Mouse (Mus musculus): ENCODE data around the gene Gas2. TPM values are rescaled to one million over a fixed set of nuclear protein-coding genes. Genes with fewer than 3 reads are reported as not detected.

Gas2 gene
- total RNA-seq, 2 experiments from 2014 or later, result 4.1 to 4.9 TPM

GRCm38 (mm10) chr7:51879136-51879723, 17.4 kb downstream of the Gas2 start:
- intact Hi-C loops (cut with DNase I), result loop anchor here (2.0 kb wide), 1 partner anchor 16 kb away; the partner anchor contains the start of genes Fancf and Gas2
- DNase-seq, result peak; percentile 36

DNA sequence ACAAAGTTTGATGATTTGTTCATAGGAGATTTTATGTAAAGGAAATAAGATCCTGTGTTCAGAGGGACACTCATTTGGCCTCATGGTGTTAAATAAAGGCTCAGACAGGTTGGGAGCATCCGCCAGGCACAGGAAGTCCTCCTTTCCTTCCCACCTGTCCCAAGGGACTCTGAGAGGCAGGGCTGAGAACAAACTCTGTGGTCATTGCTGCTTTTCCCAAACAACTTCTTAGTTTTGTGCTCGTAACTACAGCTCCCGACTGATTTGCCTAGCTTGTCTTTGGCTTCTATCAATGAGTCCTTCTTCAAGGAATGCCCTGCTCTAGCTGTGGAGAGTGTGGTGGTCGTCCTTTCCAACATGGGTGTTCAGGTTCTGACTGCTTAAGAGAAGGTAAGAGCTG, 18.3 kb downstream of the Gas2 start:
- intact Hi-C loops (cut with DNase I), result no loop called here
- peak; percentile 3 to 9 for DNase-seq

DNA sequence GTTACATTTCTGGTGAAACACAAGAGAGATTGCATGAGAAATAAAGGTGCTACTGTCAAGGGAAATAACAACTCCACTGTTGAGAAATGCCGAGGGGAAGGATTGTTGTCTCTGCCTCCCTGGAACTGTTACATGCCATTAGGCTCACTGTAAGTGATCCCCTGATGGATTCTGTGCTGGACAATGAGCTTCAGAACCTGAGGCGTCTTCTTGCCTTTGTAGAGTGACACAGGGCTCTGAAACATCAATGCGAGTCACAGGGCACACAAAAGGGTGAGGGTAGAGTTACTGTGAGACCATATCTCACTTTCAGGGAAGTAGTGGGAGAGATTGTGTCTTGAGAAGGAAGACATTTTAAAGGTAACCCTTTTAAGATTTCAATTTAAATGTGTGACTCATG, 23.5 kb downstream of the Gas2 start:
- intact Hi-C loops (cut with DNase I), result no loop called here
- no peak for DNase-seq

DNA sequence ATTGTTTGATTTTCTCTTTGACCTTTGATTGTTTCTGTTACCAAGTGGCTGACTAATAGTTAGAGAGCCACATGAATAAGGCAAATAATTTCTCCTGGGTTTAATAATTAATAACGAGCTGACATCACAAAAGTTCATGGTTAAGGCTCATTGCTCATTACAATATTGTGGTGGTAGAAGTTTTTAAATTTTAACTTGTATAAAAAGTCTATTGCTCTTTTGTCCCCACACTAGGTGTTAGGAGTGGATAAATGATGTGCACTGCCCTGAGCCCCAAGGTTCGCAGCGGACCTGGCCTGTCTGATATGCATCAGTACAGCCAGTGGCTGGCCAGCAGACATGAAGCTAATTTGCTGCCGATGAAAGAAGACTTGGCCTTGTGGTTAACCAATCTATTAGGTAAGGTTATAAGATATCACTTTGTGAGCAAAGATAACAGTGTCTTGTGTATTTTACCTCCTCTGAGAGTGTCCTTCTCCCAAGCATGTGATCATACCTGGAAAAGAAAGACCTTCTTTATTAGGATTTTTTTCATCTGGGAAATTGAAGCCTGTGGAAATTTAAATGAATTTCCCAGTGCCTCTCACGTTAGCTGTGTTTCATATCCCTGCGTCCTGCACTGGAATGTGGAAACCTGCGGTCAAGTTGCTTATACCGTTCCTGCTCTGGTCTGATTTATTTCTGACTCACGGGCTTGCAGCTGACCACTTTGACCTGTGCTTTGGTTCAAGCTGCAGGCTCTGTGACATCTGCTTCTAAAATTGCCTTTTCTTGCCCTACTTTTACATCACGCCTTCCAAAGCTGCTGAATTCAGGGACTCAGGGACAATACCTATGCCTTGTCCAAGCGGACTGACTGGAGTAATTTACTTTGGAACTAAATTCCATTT, 26.1 kb downstream of the Gas2 start:
- DNase-seq, result no peak
- intact Hi-C loops (cut with DNase I), result no loop called here

DNA sequence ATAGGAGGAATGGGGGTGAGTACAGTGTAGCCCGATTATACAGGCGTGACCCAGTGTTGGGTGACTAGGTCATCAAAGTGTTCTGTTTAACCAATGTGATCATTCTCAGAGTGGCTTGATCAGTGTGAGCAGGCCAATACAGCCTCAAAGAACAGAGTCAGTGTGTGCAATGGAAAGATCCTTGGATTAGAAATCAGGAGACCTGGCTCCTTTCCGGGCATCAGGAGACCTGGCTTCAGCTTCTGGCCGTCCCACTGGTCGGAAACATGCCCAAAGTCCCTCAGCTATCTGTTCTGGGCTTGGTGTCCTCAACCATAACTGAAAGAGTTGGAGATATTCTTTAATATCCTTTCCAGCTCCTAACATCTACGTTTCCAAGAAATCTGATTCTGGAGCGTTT, 27.8 kb downstream of the Gas2 start:
- no peak for DNase-seq

GRCm38 (mm10) chr7:51892224-51892965, 30.6 kb downstream of the Gas2 start:
- intact Hi-C loops (cut with DNase I), result no loop called here
- no peak for DNase-seq

More for the DNA sequence above, 27.8 kb downstream of the Gas2 start:
- intact Hi-C loops (cut with DNase I), result no loop called here

DNA sequence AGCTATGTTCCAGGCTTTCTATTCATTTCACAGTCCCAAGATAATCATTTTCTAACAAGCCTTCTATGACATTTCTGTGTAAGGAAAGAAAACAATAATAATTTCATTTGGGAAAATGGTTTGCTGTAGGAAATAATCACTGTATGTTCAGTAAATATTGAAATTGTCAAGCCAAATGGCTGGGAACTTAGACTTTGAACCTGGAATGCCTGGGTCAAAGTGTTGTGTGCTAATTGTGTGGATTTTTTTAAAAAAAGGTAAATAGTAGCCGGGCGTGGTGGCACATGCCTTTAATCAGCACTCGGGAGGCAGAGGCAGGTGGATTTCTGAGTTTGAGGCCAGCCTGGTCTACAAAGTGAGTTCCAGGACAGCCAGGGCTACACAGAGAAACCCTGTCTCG, 31.2 kb downstream of the Gas2 start:
- DNase-seq, result no peak
- intact Hi-C loops (cut with DNase I), result no loop called here

DNA sequence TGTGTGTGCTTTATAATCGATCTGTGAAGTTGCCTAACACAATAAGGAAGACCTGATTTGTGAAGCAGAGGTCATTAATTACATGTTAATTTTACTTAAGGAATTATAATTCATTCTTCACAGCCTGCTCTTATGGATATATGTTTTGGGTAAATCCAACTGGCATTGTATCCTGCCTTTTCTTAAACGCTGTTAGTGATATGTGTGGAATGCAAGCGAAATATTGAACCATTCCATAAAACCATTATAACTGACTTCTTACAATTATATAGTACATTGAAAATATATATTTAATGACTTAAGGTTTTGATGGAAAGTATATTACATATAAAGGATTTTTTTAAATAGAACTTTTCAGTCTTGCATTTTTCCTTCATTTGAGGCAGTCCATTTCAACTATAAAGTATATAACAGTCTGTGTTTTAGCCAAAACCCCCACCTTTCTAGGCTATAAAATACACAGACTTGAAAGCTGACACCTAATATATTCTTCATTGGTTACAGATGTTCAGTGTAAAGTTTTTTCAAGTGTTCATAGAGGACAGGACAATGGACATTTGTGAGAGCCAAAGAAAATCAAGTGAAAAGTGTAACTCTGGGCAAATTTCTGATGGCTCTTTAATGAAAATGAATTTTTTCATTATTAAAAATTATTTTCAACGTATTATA, 32.5 kb downstream of the Gas2 start:
- intact Hi-C loops (cut with DNase I), result no loop called here
- no peak for DNase-seq

DNA sequence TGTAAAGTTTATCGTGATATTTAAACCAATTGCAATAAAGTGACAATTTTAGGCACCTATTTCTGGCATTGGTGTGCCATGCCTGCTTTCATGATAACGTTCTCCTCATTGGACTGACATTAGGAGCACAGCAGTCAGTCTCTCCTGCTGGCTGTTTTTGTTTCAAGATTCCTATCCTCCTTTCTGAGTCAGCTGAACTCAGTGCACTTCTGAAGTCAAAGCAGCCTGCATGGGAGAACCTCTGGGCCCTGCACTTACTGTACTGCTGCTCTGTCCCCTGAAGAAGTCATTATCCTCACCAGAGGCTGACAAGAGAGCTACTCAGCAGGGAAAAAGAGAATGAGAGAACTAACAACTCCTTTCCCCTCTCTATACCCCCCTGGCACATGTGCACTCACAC, 33.1 kb downstream of the Gas2 start:
- intact Hi-C loops (cut with DNase I), result no loop called here
- DNase-seq, result no peak

- DNase-seq, result no peak
- intact Hi-C loops (cut with DNase I), result no loop called here
Measured at GRCm38 (mm10) chr7:51899066-51899465, 37.3 kb downstream of the Gas2 start.

DNA sequence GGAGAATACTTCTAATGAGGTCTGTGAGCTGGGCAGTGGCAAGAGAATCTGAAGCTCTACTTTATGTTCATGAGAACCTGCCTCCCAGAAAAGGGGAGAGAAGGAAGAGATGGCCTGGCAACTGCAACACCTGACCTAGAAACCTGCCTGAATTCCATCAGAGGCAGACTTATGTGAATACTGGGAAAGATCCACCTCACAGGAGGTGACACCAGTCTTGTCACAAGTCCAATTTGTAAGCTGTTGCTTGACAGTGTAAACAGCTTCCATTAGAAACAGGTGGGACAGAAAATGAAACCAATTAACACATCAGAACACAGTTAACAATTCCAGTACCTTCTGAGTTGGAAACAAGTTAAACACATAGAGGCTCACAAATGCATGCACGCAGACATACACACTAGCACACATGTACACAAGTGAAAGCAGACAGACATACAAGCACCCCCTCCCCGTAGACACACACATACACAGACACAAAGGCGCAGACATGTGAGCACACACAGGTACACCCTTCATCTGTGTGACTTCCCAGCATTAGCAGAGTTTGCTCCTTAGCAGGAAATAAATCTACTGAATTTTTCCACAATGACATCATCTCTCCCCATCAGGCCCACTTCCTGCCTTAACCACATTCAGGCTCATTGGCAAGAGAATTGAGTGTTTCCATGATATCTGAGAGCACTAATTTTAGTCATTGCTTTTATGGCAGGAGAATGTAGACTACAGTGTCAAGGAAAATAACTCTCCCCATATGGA, 51.7 kb downstream of the Gas2 start:
- intact Hi-C loops (cut with DNase I), result loop anchor here (1.0 kb wide), 1 partner anchor 52 kb away; no protein-coding TSS in a partner anchor
- peak in 1 of 2 experiments; percentile 19 for DNase-seq

GRCm38 (mm10) chr7:51914132-51914531, 52.3 kb downstream of the Gas2 start:
- intact Hi-C loops (cut with DNase I), result no loop called here
- no peak for DNase-seq

GRCm38 (mm10) chr7:51928761-51929519, 67.1 kb downstream of the Gas2 start:
- no peak for DNase-seq
- intact Hi-C loops (cut with DNase I), result no loop called here

- no peak for DNase-seq
- intact Hi-C loops (cut with DNase I), result no loop called here
Measured at GRCm38 (mm10) chr7:51931217-51931616, 69.4 kb downstream of the Gas2 start.

- no peak for DNase-seq
- intact Hi-C loops (cut with DNase I), result no loop called here
Measured at GRCm38 (mm10) chr7:51937337-51937736, 75.5 kb downstream of the Gas2 start.

- intact Hi-C loops (cut with DNase I), result no loop called here
- no peak for DNase-seq
Measured at GRCm38 (mm10) chr7:51940461-51940860, 78.6 kb downstream of the Gas2 start.

- no peak for DNase-seq
- intact Hi-C loops (cut with DNase I), result no loop called here
Measured at GRCm38 (mm10) chr7:51955424-51956041, 93.7 kb downstream of the Gas2 start.

GRCm38 (mm10) chr7:51957766-51958165, 96.0 kb downstream of the Gas2 start:
- no peak for DNase-seq
- intact Hi-C loops (cut with DNase I), result no loop called here

Data from heart, postnatal 36 days (tissue).